Comparison of ENCODE assay signal across 43 mouse cellular contexts in genomic region chr5:145433688-145434087, GRCm38 (mm10). TPM values are rescaled to one million over a fixed set of nuclear protein-coding genes. Genes with fewer than 3 reads are reported as not detected.
"Had no signal": no experiment of that assay in that cellular context is flagged by ENCODE, and none has a peak within 500 bp of the region (broad histone marks: within the 10 kb centered on the region; RNA-seq: fewer than 3 reads in every experiment).

No protein-coding gene starts in this region.

- H3K4me2 ChIP-seq: heart, embryonic 11.5 days; heart, embryonic 13.5 days; heart, embryonic 15.5 days; hindbrain, embryonic 13.5 days; hindbrain, embryonic 15.5 days; kidney, embryonic 15.5 days; limb, embryonic 13.5 days; limb, embryonic 15.5 days; liver, embryonic 13.5 days; liver, embryonic 15.5 days had no signal

- H3K27me3 ChIP-seq: heart, embryonic 13.5 days; heart, embryonic 15.5 days; hindbrain, embryonic 13.5 days; hindbrain, embryonic 15.5 days; kidney, embryonic 15.5 days; limb, embryonic 13.5 days; limb, embryonic 15.5 days; liver, embryonic 13.5 days; liver, embryonic 15.5 days had no signal

- DNase-seq: gastrocnemius, postnatal 14 days; gastrocnemius, postnatal 36 days; heart, adult 2 months; heart, postnatal 14 days; heart, postnatal 36 days; kidney, adult 11 months; kidney, adult 2 months; kidney, adult 9 months; kidney, postnatal 14 days; kidney, postnatal 36 days; layer of hippocampus, adult 9-11 months; layer of hippocampus, postnatal 36 days; left cerebral cortex, postnatal 4 days; liver, embryonic 13.5 days; lung, adult 18-20 months had no signal

- H3K36me3 ChIP-seq: heart, embryonic 13.5 days; heart, embryonic 15.5 days; hindbrain, embryonic 13.5 days; hindbrain, embryonic 15.5 days; kidney, embryonic 15.5 days; limb, embryonic 13.5 days; limb, embryonic 15.5 days; liver, embryonic 13.5 days; liver, embryonic 15.5 days had no signal

- H3K27ac ChIP-seq: heart, adult 2 months; heart, embryonic 13.5 days; heart, embryonic 15.5 days; hindbrain, embryonic 13.5 days; hindbrain, embryonic 15.5 days; hindbrain, postnatal 0 days; kidney, embryonic 15.5 days; kidney, postnatal 0 days; limb, embryonic 13.5 days; limb, embryonic 15.5 days; liver, embryonic 13.5 days; liver, embryonic 15.5 days had no signal

- H3K9me3 ChIP-seq: liver, embryonic 15.5 days had no signal

- H3K9ac ChIP-seq: heart, embryonic 13.5 days; heart, embryonic 15.5 days; hindbrain, embryonic 13.5 days; hindbrain, embryonic 15.5 days; kidney, embryonic 15.5 days; limb, embryonic 13.5 days; limb, embryonic 15.5 days; liver, embryonic 13.5 days; liver, embryonic 15.5 days had no signal

- H3K4me3 ChIP-seq: heart, adult 2 months; heart, embryonic 13.5 days; heart, embryonic 15.5 days; hindbrain, embryonic 13.5 days; hindbrain, embryonic 15.5 days; kidney, embryonic 15.5 days; limb, embryonic 13.5 days; limb, embryonic 15.5 days; liver, embryonic 13.5 days; liver, embryonic 15.5 days had no signal

- ATAC-seq: hindbrain, postnatal 0 days; intestine, embryonic 16.5 days had no signal

- H3K4me1 ChIP-seq: heart, embryonic 13.5 days; heart, embryonic 15.5 days; hindbrain, embryonic 13.5 days; hindbrain, embryonic 15.5 days; kidney, embryonic 15.5 days; limb, embryonic 13.5 days; limb, embryonic 15.5 days; liver, embryonic 13.5 days; liver, embryonic 15.5 days had no signal

RNA-seq across cellular contexts. Expression of gene Cyp3a16, which starts 35.8 kb away (rescaled TPM):
- total RNA-seq: gastrocnemius, adult 18-20 months; gastrocnemius, adult 8-10 months; gastrocnemius, postnatal 14 days; gastrocnemius, postnatal 36 days; heart, adult 2 months; heart, postnatal 14 days; heart, postnatal 36 days; hematopoietic stem cell, adult 5-6 weeks; hindbrain, postnatal 0 days; layer of hippocampus, adult 18-20 months; layer of hippocampus, adult 8-10 months; layer of hippocampus, postnatal 14 days; layer of hippocampus, postnatal 36 days; left cerebral cortex, adult 18-20 months; left cerebral cortex, adult 8-10 months; left cerebral cortex, postnatal 10 days; left cerebral cortex, postnatal 25 days; left cerebral cortex, postnatal 4 days had no signal
- polyA plus RNA-seq: gonadal fat pad, adult 2 months; heart, adult 2 months; heart, embryonic 11.5 days; heart, embryonic 13.5 days; heart, embryonic 15.5 days; heart, postnatal 0 days; hindbrain, embryonic 11.5 days; hindbrain, embryonic 13.5 days; hindbrain, embryonic 15.5 days; hindbrain, postnatal 0 days; intestine, embryonic 14.5 days; kidney, adult 2 months; kidney, embryonic 15.5 days; kidney, postnatal 0 days; large intestine, adult 2 months; limb, embryonic 11.5 days; limb, embryonic 13.5 days; limb, embryonic 15.5 days had no signal
